Mouse (Mus musculus): ENCODE results near the gene Bud31. TPM values are rescaled to one million over a fixed set of nuclear protein-coding genes. Genes with fewer than 3 reads are reported as not detected.

The Bud31 gene
- polyA plus RNA-seq, 1 experiment from 2014 or later, result 135 TPM

GRCm38 (mm10) chr5:145105694-145106275 is 34.4 kb upstream of the Bud31 start:
- H3K27ac ChIP-seq (replicated peaks in 1 of 2; ENCODE audit: control insufficient read depth in 1 of 2, insufficient read depth in 1 of 2, low read depth in 2 of 2, low read length in 2 of 2), result no peak overlapping the region
- no peaks in the 10 kb centered on the region for H3K27me3 ChIP-seq (ENCODE audit: control insufficient read depth, insufficient read depth, low read length)
- H3K4me2 ChIP-seq (ENCODE audit: low read length), result no peak overlapping the region
- no peak overlapping the region for H3K4me3 ChIP-seq (ENCODE audit: control insufficient read depth in 1 of 2, insufficient read depth in 1 of 2, low read depth in 1 of 2, low read length in 2 of 2)
- ATAC-seq (ENCODE audit: insufficient number of reproducible peaks, insufficient read depth, low FRiP score, low read depth), result no peak
- whole genome bisulfite sequencing, result 82% methylated on average over 9 of the region's 9 CpGs
- H3K36me3 ChIP-seq (ENCODE audit: control insufficient read depth, insufficient read depth, low read length), result peaks cover 99% of the 10 kb centered on the region
- no peaks in the 10 kb centered on the region for H3K9me3 ChIP-seq (ENCODE audit: control insufficient read depth, low read length)
- H3K4me1 ChIP-seq (ENCODE audit: control insufficient read depth in 2 of 2, insufficient read depth in 2 of 2, low read length in 2 of 2), result no peaks in the 10 kb centered on the region
- H3K9ac ChIP-seq (ENCODE audit: low read length), result no peak overlapping the region

GRCm38 (mm10) chr5:145110401-145110800 is 29.8 kb upstream of the Bud31 start:
- WGBS, result 80% methylated on average over 6 of the region's 6 CpGs
- ATAC-seq (ENCODE audit: insufficient number of reproducible peaks, insufficient read depth, low FRiP score, low read depth), result no peak
- peaks cover 53% of the 10 kb centered on the region for H3K36me3 ChIP-seq (ENCODE audit: control insufficient read depth, insufficient read depth, low read length)

GRCm38 (mm10) chr5:145112566-145112965 is 27.6 kb upstream of the Bud31 start:
- Histone ChIP-seq H3K36me3 (ENCODE audit: control insufficient read depth, insufficient read depth, low read length) (peaks cover 32% of the 10 kb centered on the region), H3K4me2 (ENCODE audit: low read length) (no peak overlapping the region), H3K4me1 (ENCODE audit: control insufficient read depth in 2 of 2, insufficient read depth in 2 of 2, low read length in 2 of 2) (peaks cover 7 to 14% of the 10 kb centered on the region in 2 experiments; a peak in 1 of 4 replicates), H3K9me3 (ENCODE audit: control insufficient read depth, low read length) (no peaks in the 10 kb centered on the region), H3K27ac (replicated peaks in 1 of 2; ENCODE audit: control insufficient read depth in 1 of 2, insufficient read depth in 1 of 2, low read depth in 2 of 2, low read length in 2 of 2) (no peak overlapping the region), H3K27me3 (ENCODE audit: control insufficient read depth, insufficient read depth, low read length) (no peaks in the 10 kb centered on the region), H3K4me3 (ENCODE audit: control insufficient read depth in 1 of 2, insufficient read depth in 1 of 2, low read depth in 1 of 2, low read length in 2 of 2) (no peak overlapping the region), H3K9ac (ENCODE audit: low read length) (no peak overlapping the region)
- no peak for ATAC-seq (ENCODE audit: insufficient number of reproducible peaks, insufficient read depth, low FRiP score, low read depth)
- WGBS, result 82% methylated on average over 8 of the region's 8 CpGs

More at GRCm38 (mm10) chr5:145110401-145110800, 29.8 kb upstream of the Bud31 start:
- H3K9me3 ChIP-seq (ENCODE audit: control insufficient read depth, low read length), result no peaks in the 10 kb centered on the region
- peaks cover 3 to 6% of the 10 kb centered on the region in 2 experiments; a peak in 1 of 4 replicates for H3K4me1 ChIP-seq (ENCODE audit: control insufficient read depth in 2 of 2, insufficient read depth in 2 of 2, low read length in 2 of 2)
- H3K4me2 ChIP-seq (ENCODE audit: low read length), result no peak overlapping the region
- no peaks in the 10 kb centered on the region for H3K27me3 ChIP-seq (ENCODE audit: control insufficient read depth, insufficient read depth, low read length)
- no peak overlapping the region for H3K27ac ChIP-seq (replicated peaks in 1 of 2; ENCODE audit: control insufficient read depth in 1 of 2, insufficient read depth in 1 of 2, low read depth in 2 of 2, low read length in 2 of 2)
- no peak overlapping the region for H3K9ac ChIP-seq (ENCODE audit: low read length)
- no peak overlapping the region for H3K4me3 ChIP-seq (ENCODE audit: control insufficient read depth in 1 of 2, insufficient read depth in 1 of 2, low read depth in 1 of 2, low read length in 2 of 2)

GRCm38 (mm10) chr5:145113416-145113815 is 26.7 kb upstream of the Bud31 start:
- Histone ChIP-seq H3K36me3 (ENCODE audit: control insufficient read depth, insufficient read depth, low read length) (peaks cover 23% of the 10 kb centered on the region), H3K4me1 (ENCODE audit: control insufficient read depth in 2 of 2, insufficient read depth in 2 of 2, low read length in 2 of 2) (peaks cover 7 to 14% of the 10 kb centered on the region in 2 experiments; a peak in 1 of 4 replicates), H3K4me3 (ENCODE audit: control insufficient read depth in 1 of 2, insufficient read depth in 1 of 2, low read depth in 1 of 2, low read length in 2 of 2) (peak overlapping the region; percentile 54 to 87; a peak in 2 of 4 replicates), H3K27me3 (ENCODE audit: control insufficient read depth, insufficient read depth, low read length) (no peaks in the 10 kb centered on the region), H3K9me3 (ENCODE audit: control insufficient read depth, low read length) (no peaks in the 10 kb centered on the region), H3K4me2 (ENCODE audit: low read length) (peak overlapping the region; percentile 89), H3K27ac (replicated peaks in 1 of 2; ENCODE audit: control insufficient read depth in 1 of 2, insufficient read depth in 1 of 2, low read depth in 2 of 2, low read length in 2 of 2) (no peak overlapping the region), H3K9ac (ENCODE audit: low read length) (peak overlapping the region; percentile 82; the same call in 1 of the 2 replicates)
- 27% methylated on average over 2 of the region's 2 CpGs for WGBS
- no peak for ATAC-seq (ENCODE audit: insufficient number of reproducible peaks, insufficient read depth, low FRiP score, low read depth)

GRCm38 (mm10) chr5:145114071-145114605 is 26.0 kb upstream of the Bud31 start, which contains the start of gene Arpc1b:
Gene Arpc1b (plus strand): TSS chr5:145114215.
- Histone ChIP-seq H3K36me3 (ENCODE audit: control insufficient read depth, insufficient read depth, low read length) (peaks cover 16% of the 10 kb centered on the region), H3K4me1 (ENCODE audit: control insufficient read depth in 2 of 2, insufficient read depth in 2 of 2, low read length in 2 of 2) (peaks cover 7 to 14% of the 10 kb centered on the region in 2 experiments; a peak in 1 of 4 replicates), H3K4me2 (ENCODE audit: low read length) (peak within 1 kb of the TSS; percentile 89), H3K27me3 (ENCODE audit: control insufficient read depth, insufficient read depth, low read length) (no peaks in the 10 kb centered on the region), H3K9ac (ENCODE audit: low read length) (peak within 1 kb of the TSS; percentile 82), H3K4me3 (ENCODE audit: control insufficient read depth in 1 of 2, insufficient read depth in 1 of 2, low read depth in 1 of 2, low read length in 2 of 2) (peak within 1 kb of the TSS; percentile 54 to 87), H3K27ac (replicated peaks in 1 of 2; ENCODE audit: control insufficient read depth in 1 of 2, insufficient read depth in 1 of 2, low read depth in 2 of 2, low read length in 2 of 2) (peak within 1 kb of the TSS; percentile 23 to 54), H3K9me3 (ENCODE audit: control insufficient read depth, low read length) (no peaks in the 10 kb centered on the region)
- WGBS, result under 1% methylated on average over 52 of the region's 53 CpGs
- peak; percentile 80 for ATAC-seq (ENCODE audit: insufficient number of reproducible peaks, insufficient read depth, low FRiP score, low read depth)

- peak; percentile 33 for ATAC-seq (ENCODE audit: insufficient number of reproducible peaks, insufficient read depth, low FRiP score, low read depth)
- Histone ChIP-seq H3K4me2 (ENCODE audit: low read length) (peak overlapping the region; percentile 89), H3K27me3 (ENCODE audit: control insufficient read depth, insufficient read depth, low read length) (no peaks in the 10 kb centered on the region), H3K4me3 (ENCODE audit: control insufficient read depth in 1 of 2, insufficient read depth in 1 of 2, low read depth in 1 of 2, low read length in 2 of 2) (peak overlapping the region; percentile 54 to 87), H3K9ac (ENCODE audit: low read length) (peak overlapping the region; percentile 82), H3K36me3 (ENCODE audit: control insufficient read depth, insufficient read depth, low read length) (peaks cover 9% of the 10 kb centered on the region), H3K9me3 (ENCODE audit: control insufficient read depth, low read length) (no peaks in the 10 kb centered on the region), H3K27ac (replicated peaks in 1 of 2; ENCODE audit: control insufficient read depth in 1 of 2, insufficient read depth in 1 of 2, low read depth in 2 of 2, low read length in 2 of 2) (peak overlapping the region; percentile 23 to 54), H3K4me1 (ENCODE audit: control insufficient read depth in 2 of 2, insufficient read depth in 2 of 2, low read length in 2 of 2) (peaks cover 7 to 14% of the 10 kb centered on the region in 2 experiments; a peak in 1 of 4 replicates)
- WGBS, result 15% methylated on average over 37 of the region's 40 CpGs
These were observed 25.3 kb upstream of the Bud31 start for GRCm38 (mm10) chr5:145114606-145115473.

- Histone ChIP-seq H3K4me2 (ENCODE audit: low read length) (peak overlapping the region; percentile 89), H3K9me3 (ENCODE audit: control insufficient read depth, low read length) (no peaks in the 10 kb centered on the region), H3K36me3 (ENCODE audit: control insufficient read depth, insufficient read depth, low read length) (no peaks in the 10 kb centered on the region; the same call in 1 of the 2 replicates), H3K4me3 (ENCODE audit: control insufficient read depth in 1 of 2, insufficient read depth in 1 of 2, low read depth in 1 of 2, low read length in 2 of 2) (peak overlapping the region in 1 of 2 experiments; percentile 87; a peak in 1 of 4 replicates), H3K27me3 (ENCODE audit: control insufficient read depth, insufficient read depth, low read length) (no peaks in the 10 kb centered on the region), H3K4me1 (ENCODE audit: control insufficient read depth in 2 of 2, insufficient read depth in 2 of 2, low read length in 2 of 2) (peaks cover 7 to 21% of the 10 kb centered on the region in 2 experiments; a peak in 2 of 4 replicates), H3K9ac (ENCODE audit: low read length) (no peak overlapping the region), H3K27ac (replicated peaks in 1 of 2; ENCODE audit: control insufficient read depth in 1 of 2, insufficient read depth in 1 of 2, low read depth in 2 of 2, low read length in 2 of 2) (peak overlapping the region; percentile 65 to 77)
- 93% methylated on average over 5 of the region's 5 CpGs for WGBS
- no peak for ATAC-seq (ENCODE audit: insufficient number of reproducible peaks, insufficient read depth, low FRiP score, low read depth)
These were observed 24.4 kb upstream of the Bud31 start for GRCm38 (mm10) chr5:145115736-145116135.

All from heart, embryonic 14.5 days (tissue).